Mouse (Mus musculus) hindbrain, embryonic 13.5 days (tissue): Measurements from ENCODE around the gene Tom1. TPM values are rescaled to one million over a fixed set of nuclear protein-coding genes. Genes with fewer than 3 reads are reported as not detected.

Experiments
- ATAC-seq: fragments of 200-750 bp; cut with Nextera tagmentation; 2 replicates; pipeline ENCODE4 v1.8.0; 2017; ENCODE audit warnings: moderate TSS enrichment; ENCODE audit not compliant: low FRiP score
- H3K27ac ChIP-seq: fragments of 300-500 bp; sonication (generic); 2 replicates; pipeline ENCODE4 v1.5.1; 2015; ENCODE audit warnings: inconsistent platforms, mild to moderate bottlenecking, moderate library complexity
- H3K27me3 ChIP-seq: fragments of 300-500 bp; sonication (generic); 2 replicates; pipeline ENCODE4 v1.6.1; 2015; ENCODE audit warnings: mild to moderate bottlenecking, inconsistent platforms
- H3K36me3 ChIP-seq: fragments of 300-500 bp; sonication (generic); 2 replicates; pipeline ENCODE4 v1.6.1; 2015; ENCODE audit warnings: mild to moderate bottlenecking, inconsistent platforms
- H3K4me1 ChIP-seq: fragments of 300-500 bp; sonication (generic); replicated peaks from 2 replicates; pipeline ENCODE4 v1.6.1; 2015; ENCODE audit warnings: inconsistent platforms
- H3K4me2 ChIP-seq: fragments of 300-500 bp; sonication (generic); 2 replicates; pipeline ENCODE4 v1.6.1; 2015; ENCODE audit warnings: inconsistent platforms, mild to moderate bottlenecking, moderate library complexity
- H3K4me3 ChIP-seq: fragments of 300-500 bp; sonication (generic); 2 replicates; pipeline ENCODE4 v1.5.1; 2015; ENCODE audit warnings: mild to moderate bottlenecking, inconsistent platforms
- H3K9ac ChIP-seq: fragments of 300-500 bp; sonication (generic); 2 replicates; pipeline ENCODE4 v1.6.1; 2015; ENCODE audit warnings: mild to moderate bottlenecking, inconsistent platforms
- H3K9me3 ChIP-seq: fragments of 300-500 bp; sonication (generic); 2 replicates; pipeline ENCODE4 v1.6.1; 2016; ENCODE audit warnings: inconsistent platforms
- WGBS: fragments of 180-500 bp; shearing (Covaris S2); methylation state at CpG from one replicate; pipeline ENCODE4 v1.1.7; 2015; 5-methylcytosine and 5-hydroxymethylcytosine counted together
- polyA plus RNA-seq: library from polyadenylated mRNA; unstranded; fragments of >200 nt; fragmentation: Nextera tagmentation; extraction: Ambion mirVana; gene quantifications from 2 replicates; pipeline ENCODE4 v1.2.1, GENCODE M21; 2015

Gene Tom1
- polyA plus RNA-seq, 1 experiment from 2014 or later = 27.3 TPM

DNA sequence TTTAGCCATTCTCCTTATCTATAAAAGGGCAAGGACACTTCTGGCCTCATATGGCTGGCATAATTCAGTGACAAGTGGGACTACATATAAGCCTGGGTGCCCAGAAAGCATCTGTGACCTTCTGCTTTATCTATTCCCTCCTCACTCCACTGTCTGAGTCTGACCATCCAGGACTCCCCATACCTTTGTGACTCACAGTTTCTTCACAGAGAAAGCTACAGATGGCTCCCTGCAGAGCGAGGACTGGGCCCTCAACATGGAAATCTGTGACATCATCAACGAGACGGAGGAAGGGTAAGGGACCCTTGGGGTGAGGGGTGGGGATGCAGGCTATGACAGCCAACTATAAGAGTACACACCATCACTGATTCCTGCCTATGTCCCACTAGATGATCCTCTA is 14.3 kb downstream of the Tom1 start:
- 92% methylated on average over 3 of the region's 3 CpGs for WGBS
- Histone ChIP-seq H3K27ac (no peak overlapping the region), H3K36me3 (0 out of 2 replicates have a peak, but pooled peaks cover 5% of the 10 kb centered on the region), H3K27me3 (no peaks in the 10 kb centered on the region), H3K4me1 (no peaks in the 10 kb centered on the region), H3K4me3 (no peak overlapping the region), H3K9ac (no peak overlapping the region), H3K9me3 (no peaks in the 10 kb centered on the region), H3K4me2 (no peak overlapping the region)
- no peak for ATAC-seq

DNA sequence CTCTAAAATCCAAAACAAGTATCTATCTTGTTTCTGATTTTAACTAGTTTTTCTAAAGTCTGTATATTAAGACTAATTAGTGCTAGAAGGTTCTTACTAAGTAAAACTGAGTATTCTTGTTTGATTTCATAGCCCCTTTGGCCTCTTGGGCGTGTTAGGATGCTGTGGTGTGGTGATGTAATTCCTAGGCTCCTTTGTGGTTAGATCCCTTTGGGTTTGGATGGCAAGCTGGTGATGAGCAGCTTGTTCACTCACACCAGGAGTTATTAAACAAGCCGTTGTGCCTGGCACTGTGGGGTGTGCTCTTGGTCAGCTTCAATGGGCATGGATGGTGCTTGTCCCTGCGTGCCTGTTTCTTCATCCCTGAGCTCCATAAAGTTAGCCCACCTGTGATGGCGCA is 19.8 kb downstream of the Tom1 start:
- Histone ChIP-seq H3K9me3 (no peaks in the 10 kb centered on the region), H3K9ac (no peak overlapping the region), H3K4me1 (no peaks in the 10 kb centered on the region), H3K4me2 (no peak overlapping the region), H3K27me3 (no peaks in the 10 kb centered on the region), H3K36me3 (peaks cover 18% of the 10 kb centered on the region), H3K27ac (no peak overlapping the region), H3K4me3 (no peak overlapping the region)
- WGBS = 96% methylated on average over 4 of the region's 4 CpGs
- ATAC-seq = no peak

DNA sequence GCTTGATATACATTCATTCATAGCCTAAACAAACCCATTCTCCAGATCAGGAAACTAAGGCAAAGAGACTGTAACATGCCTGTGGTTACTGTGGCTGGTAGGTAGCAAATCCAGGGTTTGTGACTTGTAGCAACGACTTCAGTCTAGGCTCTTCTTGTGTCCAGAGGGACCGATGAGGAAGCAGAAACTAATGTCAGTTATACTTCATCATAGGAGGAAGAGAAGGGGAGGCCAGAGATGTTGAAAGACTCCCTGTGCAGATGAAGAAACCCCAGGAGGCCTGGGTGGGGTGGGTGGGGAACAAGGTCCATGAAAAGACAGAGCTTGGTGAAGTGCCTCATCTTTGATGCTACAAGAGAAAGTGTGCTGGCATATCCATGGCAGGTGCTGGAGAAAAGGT is 22.2 kb downstream of the Tom1 start:
- Histone ChIP-seq H3K9ac (no peak overlapping the region), H3K27ac (no peak overlapping the region), H3K27me3 (no peaks in the 10 kb centered on the region), H3K4me2 (no peak overlapping the region), H3K4me1 (no peaks in the 10 kb centered on the region), H3K4me3 (no peak overlapping the region), H3K36me3 (peaks cover 32% of the 10 kb centered on the region), H3K9me3 (no peaks in the 10 kb centered on the region)
- 100% methylated on average over 2 of the region's 2 CpGs for WGBS
- no peak for ATAC-seq

DNA sequence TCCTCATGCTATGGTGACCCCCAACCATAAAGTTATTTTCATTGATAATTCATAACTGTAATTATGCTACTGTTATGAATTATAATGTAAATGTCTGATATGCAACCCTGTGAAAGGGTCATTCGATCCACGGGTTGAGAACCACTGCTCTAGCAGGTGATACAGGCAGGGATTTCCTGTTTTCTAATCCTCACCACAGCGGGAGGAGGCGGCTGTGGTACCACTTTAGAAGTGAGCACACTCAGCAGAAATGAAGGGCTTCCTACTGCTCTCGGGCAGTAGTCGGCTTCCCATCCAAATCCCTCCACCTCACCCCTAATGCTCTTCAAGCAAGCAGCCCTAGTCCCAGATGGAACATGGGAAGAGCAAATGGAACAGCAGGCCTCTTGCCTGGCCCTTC is 26.5 kb downstream of the Tom1 start:
- Histone ChIP-seq H3K27me3 (no peaks in the 10 kb centered on the region), H3K9me3 (no peaks in the 10 kb centered on the region), H3K36me3 (peaks cover 39% of the 10 kb centered on the region), H3K4me3 (no peak overlapping the region), H3K4me2 (no peak overlapping the region), H3K4me1 (no peaks in the 10 kb centered on the region), H3K27ac (no peak overlapping the region), H3K9ac (no peak overlapping the region; the same call in 1 of the 2 replicates)
- ATAC-seq = no peak
- 88% methylated on average over 6 of the region's 6 CpGs for WGBS

DNA sequence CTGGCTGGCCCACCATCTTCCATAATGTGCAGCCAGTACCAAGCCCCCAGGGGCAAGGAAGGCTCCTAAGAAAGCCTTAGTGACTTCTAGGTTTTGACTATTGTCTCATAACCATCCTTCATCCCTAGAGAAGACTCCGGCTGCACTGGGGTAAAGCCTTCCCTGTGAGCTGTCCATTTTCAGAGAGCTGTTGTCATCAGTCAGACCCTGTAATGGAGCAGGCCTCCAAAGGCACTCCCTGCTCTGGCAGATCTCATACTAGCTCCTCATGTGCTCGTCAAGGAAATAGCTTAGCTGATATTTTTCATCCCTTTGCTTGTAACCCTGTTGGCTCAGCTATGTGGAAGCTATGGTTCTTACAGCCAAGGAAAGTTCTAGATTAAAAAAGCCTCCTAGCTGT is 27.3 kb downstream of the Tom1 start:
- Histone ChIP-seq H3K9me3 (no peaks in the 10 kb centered on the region), H3K9ac (no peak overlapping the region), H3K36me3 (peaks cover 47% of the 10 kb centered on the region), H3K4me1 (no peaks in the 10 kb centered on the region), H3K4me2 (no peak overlapping the region), H3K27ac (no peak overlapping the region), H3K27me3 (no peaks in the 10 kb centered on the region), H3K4me3 (no peak overlapping the region)
- ATAC-seq = no peak
- WGBS = 94% methylated on average over 2 of the region's 2 CpGs

DNA sequence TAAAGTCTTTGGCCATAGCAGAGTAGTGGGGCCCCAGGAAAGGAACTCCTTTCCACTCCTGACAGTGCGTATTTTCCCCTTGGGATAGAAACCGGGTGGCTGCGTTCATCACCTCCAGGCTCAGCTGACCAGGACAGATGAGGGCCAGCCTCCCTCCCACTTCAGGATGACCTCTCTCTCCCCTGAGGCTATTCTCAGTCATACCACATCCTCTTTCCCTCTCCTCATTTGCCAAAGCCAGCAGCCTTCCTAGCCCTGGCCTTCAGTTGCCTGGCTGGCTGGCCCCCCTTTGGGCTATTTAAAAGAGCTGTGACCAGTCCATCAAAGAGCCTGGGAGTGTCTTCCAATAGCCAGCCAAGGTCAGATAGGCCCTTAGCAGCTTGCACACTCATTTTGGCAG is 29.8 kb downstream of the Tom1 start:
- H3K4me3 ChIP-seq = no peak overlapping the region
- no peaks in the 10 kb centered on the region for H3K4me1 ChIP-seq
- no peak for ATAC-seq
- H3K27me3 ChIP-seq = no peaks in the 10 kb centered on the region
- 74% methylated on average over 3 of the region's 3 CpGs for WGBS
- no peak overlapping the region for H3K4me2 ChIP-seq
- no peaks in the 10 kb centered on the region for H3K9me3 ChIP-seq
- peaks cover 45% of the 10 kb centered on the region for H3K36me3 ChIP-seq
- no peak overlapping the region for H3K27ac ChIP-seq
- no peak overlapping the region for H3K9ac ChIP-seq

DNA sequence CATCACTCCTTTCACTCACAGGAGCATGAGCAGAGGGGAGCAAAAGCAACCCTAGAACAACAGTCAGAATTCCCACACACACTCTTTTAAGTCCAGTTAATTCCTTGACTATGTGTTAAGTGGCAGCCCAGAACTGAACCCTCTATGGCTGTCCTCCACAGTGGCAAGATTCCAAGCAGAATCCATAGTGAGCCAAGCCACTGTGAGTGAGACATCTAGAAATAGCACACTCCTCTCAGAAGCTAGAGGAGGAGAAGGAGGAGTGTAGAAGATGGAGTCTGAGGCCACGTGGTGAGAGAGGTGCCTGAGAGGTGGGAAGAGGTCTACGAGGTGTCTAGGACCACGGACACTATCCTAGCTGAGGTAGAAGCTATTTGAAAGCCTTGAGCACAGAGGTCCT is 31.3 kb downstream of the Tom1 start:
- Histone ChIP-seq H3K9me3 (no peaks in the 10 kb centered on the region), H3K9ac (no peak overlapping the region), H3K27me3 (no peaks in the 10 kb centered on the region), H3K27ac (no peak overlapping the region), H3K4me3 (no peak overlapping the region), H3K4me2 (no peak overlapping the region), H3K4me1 (no peaks in the 10 kb centered on the region), H3K36me3 (peaks cover 34% of the 10 kb centered on the region)
- WGBS = 90% methylated on average over 3 of the region's 3 CpGs
- ATAC-seq = no peak

DNA sequence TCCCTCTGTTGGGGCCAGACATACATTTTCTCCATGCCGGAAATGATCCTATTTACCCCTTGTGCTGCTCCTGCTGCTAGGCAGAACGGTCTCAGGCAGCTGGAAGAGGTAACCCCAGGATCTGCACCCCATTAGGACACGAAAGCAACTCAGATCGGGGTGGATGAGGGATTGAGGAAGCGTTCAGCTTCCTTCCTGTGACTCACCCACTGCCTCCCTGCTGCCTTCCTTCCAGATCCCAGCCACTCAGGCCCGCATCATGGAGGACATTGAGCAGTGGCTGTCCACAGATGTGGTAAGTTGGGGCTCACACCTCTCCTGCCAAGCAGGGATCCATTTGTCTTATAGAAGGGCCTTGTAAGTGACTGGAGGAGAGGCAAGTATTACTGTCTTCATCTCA is 33.8 kb downstream of the Tom1 start:
- H3K27ac ChIP-seq = no peak overlapping the region
- no peaks in the 10 kb centered on the region for H3K27me3 ChIP-seq
- no peaks in the 10 kb centered on the region for H3K4me1 ChIP-seq
- no peak overlapping the region for H3K4me3 ChIP-seq
- no peaks in the 10 kb centered on the region for H3K9me3 ChIP-seq
- H3K9ac ChIP-seq = no peak overlapping the region
- peaks cover 25% of the 10 kb centered on the region for H3K36me3 ChIP-seq
- no peak overlapping the region for H3K4me2 ChIP-seq
- WGBS = 85% methylated on average over 6 of the region's 6 CpGs
- ATAC-seq = no peak

DNA sequence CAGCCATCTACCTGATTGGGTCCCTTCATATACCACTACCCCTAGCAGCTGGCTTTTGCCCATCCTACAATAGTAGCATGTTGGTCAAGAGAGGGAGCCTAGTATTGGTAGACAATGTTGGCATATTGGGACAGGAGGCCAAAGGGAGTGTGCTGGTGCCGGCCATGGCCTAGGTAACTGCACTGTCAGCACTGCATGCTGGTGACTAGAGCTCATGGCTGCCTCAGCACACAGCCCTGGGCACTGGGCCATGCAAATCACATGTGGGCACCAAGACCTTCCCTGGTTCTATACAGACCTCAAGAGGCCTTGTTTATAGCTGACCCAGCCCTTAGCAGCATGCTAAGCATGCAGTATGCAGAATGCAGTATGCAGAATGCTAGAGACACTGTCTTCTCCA is 36.8 kb downstream of the Tom1 start:
- Histone ChIP-seq H3K27me3 (no peaks in the 10 kb centered on the region), H3K4me2 (no peak overlapping the region), H3K36me3 (peaks cover 15% of the 10 kb centered on the region), H3K9ac (no peak overlapping the region), H3K4me1 (no peaks in the 10 kb centered on the region), H3K4me3 (no peak overlapping the region), H3K9me3 (no peaks in the 10 kb centered on the region), H3K27ac (no peak overlapping the region)
- WGBS = 100% methylated on average over 1 of the region's 1 CpGs
- 0 out of 2 replicates have a peak, but pooled peaks have one; percentile 29 for ATAC-seq

DNA sequence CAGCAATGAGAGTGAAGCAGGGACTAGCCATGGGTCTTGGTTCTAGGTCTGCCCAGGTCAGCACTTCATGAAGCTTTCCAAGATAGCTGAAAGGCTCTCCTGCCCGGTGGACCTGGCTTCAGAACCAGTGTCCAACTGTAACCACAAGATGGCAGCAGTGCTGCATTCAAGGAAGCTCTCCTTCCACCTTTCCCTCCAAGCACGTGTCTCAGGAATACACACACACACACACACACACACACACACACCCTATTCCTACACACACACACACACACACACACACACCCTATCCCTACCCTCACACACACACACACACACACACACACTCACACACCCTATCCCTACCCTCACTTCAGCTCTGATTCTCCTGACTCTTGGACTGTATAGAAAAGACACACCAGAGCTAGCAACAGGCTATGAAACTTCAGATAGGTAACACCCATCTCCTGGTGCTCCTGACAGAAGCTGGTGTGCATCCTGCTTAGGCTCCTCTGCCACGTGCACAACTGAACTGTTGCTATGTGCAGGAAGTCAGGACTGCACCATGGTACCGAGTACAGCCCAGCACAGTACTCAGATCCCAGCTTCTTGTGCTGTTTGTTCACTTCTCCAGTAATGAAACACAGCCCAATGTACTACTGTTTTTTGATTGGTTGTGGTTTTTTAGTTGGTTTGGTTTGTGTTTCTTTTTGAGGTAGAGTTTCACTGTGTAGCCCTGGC is 38.3 kb downstream of the Tom1 start:
- no peaks in the 10 kb centered on the region for H3K4me1 ChIP-seq
- WGBS = 28% methylated on average over 4 of the region's 4 CpGs
- no peaks in the 10 kb centered on the region for H3K9me3 ChIP-seq
- H3K27me3 ChIP-seq = no peaks in the 10 kb centered on the region
- ATAC-seq = peak; percentile 84
- H3K4me2 ChIP-seq = no peak overlapping the region
- H3K4me3 ChIP-seq = no peak overlapping the region
- no peak overlapping the region for H3K27ac ChIP-seq
- peaks cover 6% of the 10 kb centered on the region; the same call in 1 of the 2 replicates for H3K36me3 ChIP-seq
- no peak overlapping the region for H3K9ac ChIP-seq

DNA sequence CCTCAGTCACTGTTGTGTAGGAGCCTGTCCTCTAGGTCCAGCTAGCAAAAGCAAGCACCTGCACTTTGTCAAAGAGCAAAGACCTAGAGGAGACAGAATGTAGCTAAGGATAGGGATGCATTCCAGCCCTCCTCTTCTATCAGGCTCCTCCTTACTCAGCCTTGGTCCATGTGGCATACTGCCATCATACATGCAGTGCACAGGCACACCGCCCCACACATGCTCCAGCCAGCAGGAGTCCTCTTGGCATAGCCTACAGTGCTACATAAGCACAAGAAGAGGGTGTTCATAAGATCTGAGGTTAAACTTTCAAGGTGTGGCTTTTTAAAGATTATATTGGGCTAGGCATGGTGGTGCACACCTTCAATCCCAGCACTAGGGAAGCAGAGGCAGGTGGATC is 41.4 kb downstream of the Tom1 start:
- Histone ChIP-seq H3K9ac (no peak overlapping the region), H3K27me3 (no peaks in the 10 kb centered on the region), H3K4me2 (no peak overlapping the region), H3K4me3 (no peak overlapping the region), H3K4me1 (no peaks in the 10 kb centered on the region), H3K36me3 (no peaks in the 10 kb centered on the region), H3K27ac (no peak overlapping the region), H3K9me3 (no peaks in the 10 kb centered on the region)
- 97% methylated on average over 1 of the region's 1 CpGs for WGBS
- ATAC-seq = no peak

DNA sequence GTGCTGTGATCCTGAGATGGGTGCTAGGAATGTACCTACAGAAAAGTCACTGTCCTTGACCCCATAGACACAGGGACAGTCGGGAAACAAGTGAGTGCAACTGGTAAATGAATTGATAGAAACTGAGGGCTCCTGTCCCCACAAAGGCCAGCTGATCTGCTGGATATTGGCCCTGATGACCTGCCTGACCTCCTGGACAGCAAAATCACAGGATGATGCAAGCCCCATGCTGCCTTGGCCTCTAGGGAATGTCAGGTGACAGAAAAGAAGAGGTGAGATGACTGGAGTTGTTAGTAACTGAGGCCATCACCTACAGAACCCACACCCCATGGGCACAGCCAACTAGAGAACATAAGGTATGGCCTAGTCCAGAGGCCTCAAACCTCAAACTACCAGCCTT is 44.7 kb downstream of the Tom1 start:
- no peak overlapping the region for H3K9ac ChIP-seq
- no peaks in the 10 kb centered on the region for H3K4me1 ChIP-seq
- ATAC-seq = no peak
- no peak overlapping the region for H3K4me3 ChIP-seq
- H3K4me2 ChIP-seq = no peak overlapping the region
- WGBS = 85% methylated on average over 1 of the region's 1 CpGs
- no peaks in the 10 kb centered on the region for H3K36me3 ChIP-seq
- H3K9me3 ChIP-seq = no peaks in the 10 kb centered on the region
- no peak overlapping the region for H3K27ac ChIP-seq
- no peaks in the 10 kb centered on the region; the same call in 1 of the 2 replicates for H3K27me3 ChIP-seq

DNA sequence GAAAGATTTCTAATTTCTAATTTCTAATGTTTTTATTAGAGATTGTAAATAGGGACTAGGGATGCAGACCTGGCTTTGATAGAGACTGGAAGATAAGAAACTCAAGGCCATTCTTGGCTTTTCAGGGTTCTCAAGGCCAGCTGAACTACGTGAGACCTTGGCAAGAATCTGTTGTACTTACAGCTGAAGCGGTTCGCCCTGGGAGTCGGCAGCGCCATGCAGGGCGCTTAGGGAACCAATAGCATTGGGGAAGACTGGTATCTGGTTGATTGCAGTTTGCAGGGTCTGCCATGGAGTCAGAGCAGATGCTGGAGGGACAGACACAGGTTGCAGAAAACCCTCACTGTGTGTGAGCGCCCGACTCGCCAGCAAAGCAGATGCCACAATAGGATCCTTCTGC is 45.3 kb downstream of the Tom1 start:
- Histone ChIP-seq H3K27me3 (no peaks in the 10 kb centered on the region; the same call in 1 of the 2 replicates), H3K4me2 (no peak overlapping the region), H3K36me3 (no peaks in the 10 kb centered on the region), H3K4me1 (peaks cover 6% of the 10 kb centered on the region; the same call in 1 of the 2 replicates), H3K4me3 (no peak overlapping the region), H3K9me3 (no peaks in the 10 kb centered on the region), H3K27ac (no peak overlapping the region), H3K9ac (no peak overlapping the region)
- WGBS = 94% methylated on average over 9 of the region's 9 CpGs
- ATAC-seq = no peak
